Mouse (Mus musculus) skeletal muscle tissue, adult 2 months (tissue): ENCODE data around the gene Pisd.
"Not testable (repeated sequence)": the region's sequence is repeated elsewhere in the genome, so short reads cannot be mapped to it uniquely, and the experiment has no call there.

Experiments used
- DNase-seq: peaks from one replicate; pipeline ENCODE4 v3.0.0-alpha.2; 2012; ENCODE audit warnings: low read depth, low spot score

Pisd gene

DNA sequence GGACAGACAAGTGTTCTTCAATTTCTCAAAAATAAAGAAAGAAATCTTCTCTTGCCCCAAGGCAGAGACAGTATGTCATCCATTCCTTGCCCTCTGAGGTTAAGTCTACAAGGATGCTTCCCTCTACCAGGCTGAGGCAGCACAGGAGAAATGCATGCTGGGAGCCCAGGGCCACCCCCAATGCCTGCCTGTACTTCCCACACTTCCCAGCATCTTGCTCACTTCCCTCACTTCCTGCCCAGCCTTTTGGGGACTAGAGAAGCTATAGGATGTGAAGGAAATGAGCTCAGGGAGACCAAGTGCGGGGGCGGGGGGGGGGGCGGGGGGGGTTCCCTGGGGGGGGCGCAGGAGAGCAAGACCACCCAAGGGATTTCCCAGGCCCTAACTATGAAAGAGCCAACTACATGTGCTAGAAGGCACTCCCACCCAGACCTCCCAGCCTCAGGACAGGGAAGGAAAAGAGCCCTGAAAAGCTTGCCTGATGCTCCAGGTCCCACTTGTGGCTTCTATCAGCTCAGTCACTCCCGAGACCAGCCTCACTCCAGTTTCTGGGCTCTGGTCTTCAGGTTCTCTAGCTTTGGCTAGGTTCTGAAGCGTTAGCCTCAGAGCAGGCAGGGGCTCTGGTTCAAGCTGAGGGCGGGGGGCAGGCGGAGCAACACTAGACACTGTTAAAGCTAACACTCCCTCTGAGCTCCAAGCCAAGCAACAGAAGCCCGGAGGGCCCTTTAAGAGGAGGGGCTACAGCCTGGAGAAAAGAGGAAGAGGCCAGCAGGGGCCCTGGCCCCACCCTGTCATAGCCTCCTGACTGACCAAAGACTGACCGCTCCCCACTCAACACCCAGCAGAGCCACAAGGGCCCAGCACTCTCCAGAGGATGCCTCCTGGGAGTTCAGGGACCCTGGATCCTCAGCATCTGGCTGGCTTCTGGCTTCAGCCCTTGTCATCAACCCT is 39.5 kb downstream of the Pisd start:
- peak; percentile 87 for DNase-seq

DNA sequence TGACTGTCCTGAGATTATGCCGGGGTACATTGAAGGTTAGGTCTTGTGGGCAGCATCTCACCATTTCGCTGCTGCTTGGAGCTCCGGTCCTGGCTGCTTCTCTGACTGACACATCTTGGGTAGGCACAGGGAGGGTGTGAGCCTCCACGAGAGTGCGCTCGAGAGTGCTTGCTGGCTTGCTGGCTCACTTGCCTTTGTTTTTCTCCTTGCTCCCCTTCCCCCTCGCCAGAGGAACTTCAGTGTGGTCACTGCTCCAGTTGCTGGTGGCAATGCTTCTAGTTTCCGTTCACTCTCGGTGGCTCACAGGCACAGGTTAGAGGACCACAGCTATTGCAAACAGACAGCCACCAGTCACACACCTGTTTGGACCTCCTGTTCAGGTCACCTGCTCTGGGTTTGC is 43.3 kb downstream of the Pisd start:
- no peak for DNase-seq

DNA sequence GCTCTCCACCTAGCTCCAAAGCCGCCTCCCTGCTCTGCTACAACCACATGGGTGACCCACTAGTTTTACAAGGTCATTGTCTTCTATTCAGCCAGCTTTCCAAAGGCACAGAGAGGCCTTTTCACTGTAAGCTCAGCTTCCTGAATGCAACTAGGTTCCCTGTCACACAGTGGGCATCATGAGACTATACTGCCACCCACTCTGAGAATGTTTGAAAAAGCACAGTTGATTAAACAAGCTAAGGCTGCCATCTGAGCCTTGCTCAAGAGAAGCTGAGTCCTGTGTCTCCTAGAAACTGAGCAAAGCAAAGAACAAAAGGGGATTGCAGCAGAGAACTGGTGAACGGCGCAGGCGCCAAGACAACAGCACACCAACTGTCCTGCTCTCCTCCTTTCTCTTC is 44.1 kb downstream of the Pisd start:
- not testable (repeated sequence) for DNase-seq

DNA sequence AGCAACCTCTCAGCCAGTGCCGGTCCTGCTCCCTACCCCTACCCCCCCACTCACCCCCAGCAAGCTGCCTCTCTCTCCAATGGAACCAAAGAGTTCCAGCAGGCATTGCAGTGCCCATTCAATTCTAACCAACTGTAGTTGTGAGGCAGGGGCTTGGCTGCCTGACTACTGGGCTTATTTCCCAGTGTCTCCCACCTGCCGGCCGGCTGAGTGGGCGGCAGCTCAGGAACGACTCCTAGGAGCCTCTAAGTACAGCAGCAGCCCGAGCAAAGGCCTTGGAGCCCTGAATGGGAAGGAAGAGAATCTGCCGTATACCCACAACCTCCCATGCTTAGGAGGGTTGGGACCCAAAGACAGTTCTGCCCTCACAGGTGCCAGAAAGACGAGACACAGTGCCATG is 44.6 kb downstream of the Pisd start:
- not testable (repeated sequence) for DNase-seq

DNA sequence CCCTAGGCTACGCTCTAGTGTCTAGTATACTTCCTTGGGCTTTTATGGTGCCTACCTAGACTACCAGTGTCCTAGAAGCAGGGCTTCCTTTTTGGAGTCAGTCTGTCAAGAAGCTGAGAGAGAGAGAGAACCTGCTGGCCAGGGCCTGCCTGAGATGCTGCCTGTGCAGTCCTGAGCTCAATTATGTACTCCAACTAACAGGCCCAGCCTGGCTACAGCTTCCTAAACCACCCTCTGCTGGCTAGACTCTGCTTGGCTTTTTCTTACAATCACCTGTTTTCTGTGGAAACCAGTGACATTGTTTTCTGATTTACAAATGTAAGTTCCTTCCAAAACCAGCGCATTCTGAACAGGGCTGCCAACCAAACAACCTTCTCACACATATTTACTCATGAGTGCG is 45.3 kb downstream of the Pisd start:
- DNase-seq = no peak

DNA sequence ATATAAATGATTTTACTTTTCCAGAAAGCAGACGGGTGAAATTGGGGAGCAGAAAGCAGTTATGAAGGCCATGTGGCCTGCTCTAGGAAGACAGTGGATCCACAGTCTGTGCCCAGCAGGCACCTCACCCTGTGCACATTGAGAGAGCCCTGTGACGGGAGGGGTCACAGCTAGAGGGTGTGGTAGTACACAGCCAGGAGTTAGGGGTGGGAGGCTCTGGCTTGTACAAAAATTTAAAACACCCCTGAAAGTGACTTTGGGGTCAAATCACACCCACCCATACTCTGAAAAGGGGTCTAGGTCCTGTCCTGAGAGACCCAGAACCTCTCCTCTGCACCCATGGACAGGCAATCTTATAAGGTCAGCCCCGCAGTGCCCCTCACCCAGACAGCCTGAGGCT is 48.7 kb downstream of the Pisd start:
- DNase-seq = not testable (repeated sequence)

DNA sequence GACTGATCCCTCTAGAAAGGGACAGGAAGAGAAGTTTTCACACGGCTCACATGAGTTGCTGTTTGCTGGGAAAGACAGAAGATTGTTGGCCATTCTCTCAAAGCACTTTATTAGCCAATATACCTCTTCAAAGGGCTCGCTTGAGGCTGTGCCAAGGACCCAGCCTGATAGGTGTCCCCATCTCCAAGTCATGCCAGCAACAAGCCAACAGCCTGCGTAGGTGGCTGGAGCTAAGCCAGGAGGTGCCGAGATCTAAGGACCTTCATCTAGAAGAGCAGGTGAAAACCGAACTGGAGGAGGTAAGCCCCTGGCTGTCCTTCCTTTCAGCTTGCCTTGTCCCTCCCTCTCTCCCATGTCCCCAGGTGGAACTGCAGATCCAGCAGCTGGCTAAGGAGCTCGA is 49.7 kb downstream of the Pisd start:
- no peak for DNase-seq

DNA sequence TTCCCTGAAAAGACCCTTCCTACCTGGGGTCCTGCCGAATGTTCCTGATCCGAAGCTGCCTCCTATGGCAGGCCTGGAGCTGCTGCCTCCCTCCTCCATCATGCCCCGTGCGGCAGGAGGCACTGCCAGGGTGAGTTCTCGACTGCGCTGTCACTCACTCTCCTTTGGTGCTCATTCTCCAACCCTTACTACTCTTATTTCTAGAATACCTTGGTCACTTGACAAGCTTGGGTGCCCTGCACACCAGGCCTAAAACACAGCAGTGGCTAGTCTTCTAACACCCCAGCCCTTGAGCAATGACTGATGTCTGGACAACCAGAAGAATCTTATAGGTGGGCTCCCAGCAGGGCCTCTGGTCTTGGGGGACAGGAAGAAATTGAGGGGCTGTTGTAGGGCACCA is 51.6 kb downstream of the Pisd start:
- DNase-seq = not testable (repeated sequence)

DNA sequence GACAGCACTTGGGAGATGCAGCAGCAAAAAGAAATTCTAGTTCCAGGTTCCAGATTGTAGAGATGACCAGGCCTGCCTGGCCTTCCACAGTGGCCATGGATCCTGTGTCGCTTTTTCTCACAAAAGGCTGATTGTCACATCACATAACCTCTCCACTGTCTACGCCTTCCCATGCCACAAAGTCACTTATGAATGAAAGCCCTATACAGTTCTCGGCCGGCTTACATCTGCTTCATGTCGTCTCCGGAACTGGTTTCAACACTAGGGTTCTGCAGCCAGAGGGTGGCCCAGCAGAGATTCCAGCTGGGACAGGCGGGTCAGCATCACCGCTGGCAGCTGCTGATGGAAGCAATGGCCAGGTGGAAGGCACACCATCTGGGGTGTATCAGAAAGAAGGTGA is 56.6 kb downstream of the Pisd start:
- DNase-seq = no peak

DNA sequence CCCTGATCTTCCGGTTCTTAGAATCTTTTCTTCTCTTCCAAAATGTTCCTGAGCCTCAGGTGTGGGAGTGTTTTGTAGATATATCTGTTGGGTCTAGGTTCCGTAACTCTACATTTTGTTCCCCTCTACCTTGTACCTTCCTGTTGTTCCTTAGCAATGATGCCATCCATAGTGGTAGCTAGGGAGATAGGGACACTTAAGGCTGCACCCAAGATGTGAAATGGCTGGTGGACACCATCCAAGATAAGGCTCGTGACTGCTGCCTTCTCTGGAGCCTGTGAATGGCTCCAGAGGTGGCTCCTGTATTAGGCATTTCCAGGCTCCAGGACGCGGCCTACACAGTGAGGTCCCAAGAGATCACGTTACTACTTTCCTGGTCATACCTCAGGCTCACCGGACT is 57.1 kb downstream of the Pisd start:
- DNase-seq = no peak

DNA sequence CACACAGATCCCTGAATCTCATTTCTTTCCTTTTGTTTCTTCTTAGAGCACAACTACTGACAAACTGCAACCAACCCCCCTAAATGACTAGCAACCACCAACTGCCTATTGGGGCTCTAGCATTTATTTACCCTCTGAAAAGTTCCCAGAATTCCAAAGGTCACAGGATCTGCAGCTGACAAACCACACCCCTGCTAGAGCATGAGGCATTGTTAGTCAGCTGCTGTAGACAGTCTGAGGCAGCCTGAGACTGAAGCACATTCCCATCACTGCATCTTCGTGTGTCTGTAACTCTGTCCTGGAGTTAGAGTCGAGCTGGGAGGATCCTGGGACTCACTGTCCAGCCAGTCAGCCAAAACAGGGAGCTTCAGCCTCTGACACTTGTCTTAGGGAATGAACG is 60.0 kb downstream of the Pisd start:
- DNase-seq = not testable (repeated sequence)

DNA sequence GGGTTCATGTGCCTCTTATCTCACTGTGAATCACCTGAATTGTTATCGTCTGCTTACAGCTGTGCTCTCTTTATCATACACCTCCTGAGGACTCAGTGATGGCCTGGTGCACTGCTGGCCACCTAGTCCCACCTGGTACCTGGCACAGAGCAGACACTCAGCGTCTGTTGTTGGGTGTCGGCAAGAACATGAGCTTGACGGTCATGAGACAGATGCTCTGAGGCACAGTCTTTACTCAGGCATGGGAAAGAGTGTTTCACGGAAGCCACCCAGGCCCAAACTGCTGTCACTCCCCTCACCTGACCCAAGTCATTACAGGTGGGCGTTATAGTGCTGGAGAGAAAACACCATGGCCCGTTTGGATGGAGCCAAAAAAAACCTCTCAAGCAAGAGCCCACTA is 61.5 kb downstream of the Pisd start:
- no peak for DNase-seq

DNA sequence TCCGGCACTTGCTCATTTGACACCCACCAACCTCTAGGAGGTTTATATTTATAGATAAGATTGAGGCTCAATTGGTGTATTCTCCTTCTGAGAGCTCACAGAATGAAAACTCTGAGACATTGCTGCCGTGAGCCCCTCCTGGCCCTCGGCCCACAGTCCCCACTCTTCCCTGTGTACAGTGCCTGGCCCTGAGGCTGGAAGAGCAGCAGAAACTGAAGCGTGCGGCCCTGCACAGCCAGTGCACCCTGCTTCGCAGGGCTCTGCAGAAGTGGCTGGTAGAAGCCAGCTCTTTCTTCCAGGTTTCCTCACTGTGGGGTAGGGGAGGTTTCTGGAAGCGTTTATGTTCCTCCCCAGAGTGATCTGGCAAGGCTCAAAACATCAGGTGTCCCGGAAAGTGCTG is 62.7 kb downstream of the Pisd start:
- not testable (repeated sequence) for DNase-seq

DNA sequence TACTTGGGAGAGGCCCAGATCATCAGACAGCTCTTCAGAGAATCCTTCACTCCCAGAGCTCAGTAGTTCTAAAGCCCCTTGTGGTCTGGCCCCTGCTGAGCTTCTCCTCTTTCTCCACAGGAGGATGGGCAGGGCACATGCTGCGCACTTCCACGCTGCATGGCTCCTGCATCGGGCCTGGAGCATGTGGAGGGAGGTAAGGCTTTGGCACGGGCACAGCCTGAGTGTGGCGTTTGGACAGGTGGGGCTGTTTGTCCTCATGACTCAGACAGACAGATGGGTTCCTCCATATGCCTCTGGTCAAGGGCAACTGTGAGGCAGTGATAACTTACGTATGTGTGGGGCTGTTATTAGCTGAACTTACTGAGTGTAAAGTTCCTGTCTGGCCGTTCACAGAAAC is 63.2 kb downstream of the Pisd start:
- no peak for DNase-seq

DNA sequence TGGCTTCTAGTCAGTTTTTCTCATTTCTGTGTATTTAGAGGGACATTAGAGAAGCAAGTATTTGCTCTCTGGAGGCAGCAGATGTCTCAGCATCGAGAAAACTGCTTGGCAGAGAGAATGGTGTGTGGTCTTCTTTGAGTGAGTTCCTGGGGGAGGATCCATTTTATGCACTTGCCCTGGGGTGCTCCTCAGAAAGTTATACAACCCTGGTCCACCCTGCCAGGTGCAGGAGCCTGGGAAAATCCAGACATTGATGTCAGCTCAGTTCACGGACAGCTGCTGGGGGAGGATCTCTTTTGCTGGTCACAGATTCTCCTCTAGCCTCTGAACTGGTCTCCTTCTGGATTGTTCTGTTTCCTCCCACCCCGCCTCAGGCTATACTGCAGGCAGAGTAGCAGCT is 64.1 kb downstream of the Pisd start:
- no peak for DNase-seq

DNA sequence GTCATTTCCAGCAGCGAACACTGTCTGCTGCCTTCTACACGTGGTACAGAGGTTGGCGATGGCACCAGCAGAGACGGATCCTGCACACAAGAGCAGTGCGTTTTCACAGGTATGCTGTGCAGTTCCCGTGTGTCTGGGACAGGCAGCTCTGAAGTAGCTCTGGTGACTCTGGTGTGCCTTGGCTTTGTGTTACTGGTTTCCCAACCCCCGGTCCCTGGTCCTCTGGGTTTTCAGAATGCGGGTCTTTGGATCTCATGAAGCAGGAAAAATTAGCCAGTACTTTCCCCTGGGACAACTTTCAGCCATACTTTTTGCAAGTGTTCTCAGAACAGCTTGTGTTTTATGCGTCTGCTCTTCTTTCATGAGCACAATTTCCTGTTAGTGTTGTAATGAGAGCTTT is 65.0 kb downstream of the Pisd start:
- no peak for DNase-seq

DNA sequence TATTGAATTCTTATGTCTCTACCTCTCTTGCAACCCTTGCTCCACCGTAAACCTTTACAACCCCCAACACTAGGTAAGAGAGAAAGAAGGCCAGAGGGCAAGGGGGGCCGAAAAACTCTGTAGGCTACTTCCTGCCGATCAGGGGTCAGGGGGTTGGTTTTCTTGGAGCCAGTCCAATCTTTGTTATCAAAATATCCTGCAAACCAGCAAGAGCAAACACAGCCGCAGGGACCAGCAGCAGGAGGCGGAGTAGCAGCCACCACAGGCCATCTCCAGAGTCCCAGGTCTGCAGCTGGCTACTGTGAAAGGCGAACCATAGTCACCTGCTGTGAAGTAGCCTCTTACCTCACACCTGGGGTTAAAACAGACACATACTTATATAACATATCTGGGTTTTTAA is 66.5 kb downstream of the Pisd start:
- DNase-seq = no peak

DNA sequence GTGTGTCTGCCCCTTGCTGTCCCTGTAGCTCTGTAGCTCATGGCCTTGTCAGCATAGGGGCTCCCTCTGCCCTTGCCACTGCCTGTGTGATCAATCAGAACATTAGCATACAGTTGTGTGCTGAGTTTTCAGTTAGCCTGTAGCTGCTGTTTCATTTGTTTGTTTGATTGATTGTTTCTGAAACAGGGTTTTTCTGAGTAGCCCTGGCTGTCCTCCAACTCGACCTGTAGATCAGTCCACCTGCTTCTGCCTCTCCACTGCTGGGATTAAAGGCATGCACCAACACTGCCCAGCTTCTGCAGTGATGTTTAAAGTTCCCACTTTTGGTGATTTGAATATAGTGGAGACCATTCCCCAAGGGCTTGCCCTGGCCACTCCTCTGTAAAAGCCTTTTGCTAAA is 67.7 kb downstream of the Pisd start:
- DNase-seq = no peak

DNA sequence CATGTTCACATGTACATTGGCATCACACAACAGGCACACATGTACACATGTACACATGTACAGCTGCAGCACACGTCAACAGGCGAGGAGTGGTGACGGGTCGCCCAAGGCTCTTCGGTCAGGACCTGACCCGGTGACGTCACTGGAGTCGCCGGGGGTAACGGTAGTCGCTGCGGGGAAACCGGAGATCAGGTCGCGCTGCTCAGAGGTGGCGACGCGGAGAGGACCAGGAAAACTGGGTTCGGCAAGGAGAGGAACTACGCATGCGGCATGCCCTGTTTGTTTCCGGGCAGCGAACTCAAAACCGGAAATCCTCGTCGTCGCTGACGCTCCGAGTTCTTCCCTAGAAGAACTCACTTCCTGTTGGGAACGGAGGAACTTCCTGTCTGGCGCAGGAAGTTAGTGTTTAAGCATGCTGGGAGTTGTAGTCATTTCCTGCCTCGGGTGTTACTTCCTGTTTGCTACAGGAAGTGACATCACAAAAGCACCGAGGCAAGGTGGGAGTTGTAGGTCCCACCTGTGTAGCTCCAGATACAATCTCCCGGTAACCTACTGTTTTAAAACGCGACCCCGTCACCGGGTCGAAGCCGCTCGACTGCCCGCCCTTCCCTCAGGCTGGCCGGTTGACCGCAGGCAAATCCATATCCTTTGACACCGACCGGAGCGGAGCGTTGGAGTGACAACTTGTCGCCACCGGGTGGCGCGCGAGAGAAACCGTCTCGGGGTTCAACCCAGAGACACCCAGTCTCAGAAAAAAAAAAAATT is 71.6 kb downstream of the Pisd start:
- peak; percentile 100 for DNase-seq

DNA sequence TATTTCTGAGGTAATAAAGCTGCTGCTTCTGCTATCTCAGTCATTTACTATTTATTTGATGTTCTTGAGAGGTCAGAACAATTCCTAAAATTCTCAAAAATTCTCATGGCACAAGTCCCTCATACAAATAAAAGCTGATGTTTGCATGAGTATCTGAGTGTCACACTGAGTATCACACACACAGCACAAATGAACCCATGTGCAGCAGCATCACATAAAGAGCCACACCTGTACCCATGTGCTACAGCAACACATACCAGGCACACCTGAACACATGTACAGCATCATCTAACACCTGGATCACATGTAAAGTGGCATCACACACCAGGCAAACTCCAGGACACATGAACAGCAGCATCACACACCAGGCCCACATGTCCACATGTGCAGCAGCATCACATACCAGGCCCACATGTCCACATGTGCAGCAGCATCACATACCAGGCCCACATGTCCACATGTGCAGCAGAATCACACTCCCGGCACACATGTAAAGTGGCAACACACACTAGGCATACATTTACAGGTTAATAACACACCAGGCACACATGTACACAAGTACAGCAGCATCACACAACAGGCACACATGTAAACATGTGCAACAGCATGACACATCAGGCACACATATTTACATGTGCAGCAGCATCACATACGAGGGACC is 72.3 kb downstream of the Pisd start:
- no peak for DNase-seq

DNA sequence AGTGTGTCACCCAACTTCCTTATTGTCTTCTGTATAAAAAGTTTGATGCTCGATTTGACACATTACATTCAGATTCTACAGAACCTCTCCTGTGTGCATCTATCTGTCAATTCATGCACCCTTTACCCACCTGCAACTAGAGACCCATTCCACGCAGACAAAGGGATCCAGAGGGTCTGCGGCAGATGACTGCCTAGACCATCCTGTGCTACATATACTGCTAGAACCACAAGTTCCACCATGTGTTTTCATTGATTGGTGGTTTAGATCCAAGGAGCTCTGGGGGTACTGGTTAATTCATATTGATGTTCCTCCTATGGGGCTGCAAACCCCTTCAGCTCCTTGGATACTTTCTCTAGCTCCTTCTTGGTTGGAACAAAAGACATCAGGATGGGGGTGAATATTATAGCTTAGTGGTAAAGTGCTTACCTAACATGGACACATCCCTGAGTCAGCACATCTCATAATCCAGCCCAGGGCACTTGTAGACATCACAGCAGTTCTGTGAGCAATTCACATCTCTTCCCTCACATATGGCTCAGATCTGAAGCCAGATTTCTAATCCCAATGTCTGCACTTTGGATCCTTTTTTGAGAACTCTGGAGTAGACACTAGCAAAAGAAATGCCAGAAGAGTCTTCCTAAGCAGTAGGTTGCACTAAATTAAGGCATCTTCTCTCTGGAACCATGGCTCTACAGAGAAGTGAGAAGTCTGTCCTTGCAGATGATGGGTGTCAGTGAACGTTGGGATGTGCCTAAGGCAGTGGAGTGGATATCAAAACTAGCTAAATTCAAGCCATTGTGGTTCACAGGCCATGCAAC is 73.0 kb downstream of the Pisd start:
- no peak for DNase-seq

DNA sequence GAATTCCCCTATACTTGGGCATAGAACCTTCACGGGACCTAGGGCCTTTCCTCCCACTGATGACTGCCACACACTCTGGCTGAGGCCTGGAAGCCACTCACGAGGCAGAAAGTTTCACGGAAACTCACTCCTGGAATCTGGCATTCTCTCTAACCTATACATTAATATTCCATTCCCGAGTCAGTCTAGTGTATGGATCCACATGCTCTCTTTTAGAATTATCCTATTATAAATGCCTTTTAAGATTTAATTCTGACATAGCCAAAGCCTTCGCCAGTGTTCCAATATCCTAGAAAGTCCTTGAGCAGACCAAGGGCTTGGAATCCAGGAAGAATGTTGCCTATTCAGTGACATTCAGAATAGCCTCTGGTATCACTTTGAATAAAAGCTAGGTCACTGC is 74.0 kb downstream of the Pisd start:
- DNase-seq = no peak
